In genomic region chr15:63675491-63676036, GRCm38 (mm10) we compare ENCODE assay signal across 13 mouse cellular contexts.
DNase-seq lines count a peak whose midpoint lies in the region; ATAC-seq lines count a peak whose summit lies in the region.
"Had no signal": no experiment of that assay in that cellular context is flagged by ENCODE, and none has a peak within 500 bp of the region (broad histone marks: within the 10 kb centered on the region; RNA-seq: fewer than 3 reads in every experiment).

No protein-coding gene starts in this region.

- no peak overlapping the region for H3K4me2 ChIP-seq in forebrain, embryonic 15.5 days (replicated peaks)
- no peak overlapping the region for H3K4me2 ChIP-seq in forebrain, embryonic 11.5 days (ENCODE audit: low read depth, low read length, severe bottlenecking)
- H3K4me2 ChIP-seq in neural tube, embryonic 12.5 days (replicated peaks): no peak overlapping the region

- DNase-seq in forebrain, embryonic 11.5 days (ENCODE audit: low spot score): no peak
- DNase-seq in neural tube, embryonic 10.5 days (ENCODE audit: extremely low spot score, low spot score): no peak
- peak; percentile 17 for DNase-seq in forelimb bud, embryonic 11.5 days (ENCODE audit: low read depth, low spot score)
- DNase-seq in cerebellum, adult 11-12 months: no peak
- DNase-seq in adrenal gland, postnatal 25 days: no peak
- DNase-seq: cerebellum, postnatal 25 days; kidney, adult 9 months; right cerebral cortex, adult 18-20 months; thymus, postnatal 25 days had no signal

- 25% methylated on average over 10 of the region's 10 CpGs for WGBS in forebrain, embryonic 15.5 days
- WGBS in forebrain, embryonic 11.5 days: 35% methylated on average over 10 of the region's 10 CpGs
- 62% methylated on average over 10 of the region's 10 CpGs for WGBS in neural tube, embryonic 12.5 days

- no peaks in the 10 kb centered on the region for H3K36me3 ChIP-seq in forebrain, embryonic 15.5 days
- no peaks in the 10 kb centered on the region for H3K36me3 ChIP-seq in forebrain, embryonic 11.5 days (ENCODE audit: control insufficient read depth, insufficient read depth, low read length)
- H3K36me3 ChIP-seq in neural tube, embryonic 12.5 days: no peaks in the 10 kb centered on the region

- H3K4me1 ChIP-seq in forebrain, embryonic 15.5 days: peaks cover 15% of the 10 kb centered on the region
- no peaks in the 10 kb centered on the region for H3K4me1 ChIP-seq in forebrain, embryonic 11.5 days (replicated peaks; ENCODE audit: control insufficient read depth, insufficient read depth, low read length)
- H3K4me1 ChIP-seq in neural tube, embryonic 12.5 days: no peaks in the 10 kb centered on the region

- no peak overlapping the region for H3K4me3 ChIP-seq in forebrain, embryonic 15.5 days
- no peak overlapping the region for H3K4me3 ChIP-seq in forebrain, embryonic 11.5 days (ENCODE audit: low read depth, low read length)
- H3K4me3 ChIP-seq in neural tube, embryonic 12.5 days: no peak overlapping the region
- H3K4me3 ChIP-seq: erythroblast, embryonic 14.5 days had no signal

- no peaks in the 10 kb centered on the region for H3K9me3 ChIP-seq in forebrain, embryonic 15.5 days
- H3K9me3 ChIP-seq in forebrain, embryonic 11.5 days (ENCODE audit: control insufficient read depth, low read length): no peaks in the 10 kb centered on the region
- no peaks in the 10 kb centered on the region for H3K9me3 ChIP-seq in neural tube, embryonic 12.5 days

- no peaks in the 10 kb centered on the region for H3K27me3 ChIP-seq in forebrain, embryonic 15.5 days
- H3K27me3 ChIP-seq in forebrain, embryonic 11.5 days (ENCODE audit: control insufficient read depth, insufficient read depth, low read length): no peaks in the 10 kb centered on the region
- H3K27me3 ChIP-seq in neural tube, embryonic 12.5 days (replicated peaks): no peaks in the 10 kb centered on the region

- no peak overlapping the region for H3K9ac ChIP-seq in forebrain, embryonic 15.5 days (replicated peaks)
- H3K9ac ChIP-seq in forebrain, embryonic 11.5 days (ENCODE audit: low read length): no peak overlapping the region
- H3K9ac ChIP-seq in neural tube, embryonic 12.5 days: no peak overlapping the region
- H3K9ac ChIP-seq: liver, embryonic 14.5 days had no signal

- ATAC-seq in forebrain, embryonic 15.5 days (replicated peaks): 0 out of 2 replicates have a peak, but pooled peaks have one; percentile 18
- ATAC-seq in forebrain, embryonic 11.5 days (replicated peaks; ENCODE audit: low FRiP score): no peak
- peak; percentile 29; the same call in 1 of the 2 replicates for ATAC-seq in neural tube, embryonic 12.5 days (ENCODE audit: low FRiP score, low read depth)

- no peak overlapping the region for H3K27ac ChIP-seq in forebrain, embryonic 15.5 days (replicated peaks)
- H3K27ac ChIP-seq in forebrain, embryonic 11.5 days (ENCODE audit: low read depth, low read length): no peak overlapping the region
- H3K27ac ChIP-seq in neural tube, embryonic 12.5 days: no peak overlapping the region
- H3K27ac ChIP-seq: liver, embryonic 14.5 days had no signal
